8 mouse cellular contexts compared by ENCODE assay signal in genomic region chr17:81542313-81543185, GRCm38 (mm10).
DNase-seq lines count a peak whose midpoint lies in the region; ATAC-seq and TF ChIP-seq lines count a peak whose summit lies in the region.

No protein-coding gene starts in this region.

- H3K27ac ChIP-seq in forebrain, postnatal 0 days (ENCODE audit: low read depth, low read length), result no peak overlapping the region
- no peak overlapping the region for H3K27ac ChIP-seq in forebrain, embryonic 10.5 days
- no peak overlapping the region for H3K27ac ChIP-seq in hindbrain, postnatal 0 days

- no peaks in the 10 kb centered on the region for H3K27me3 ChIP-seq in forebrain, postnatal 0 days (ENCODE audit: insufficient read depth, low read length)
- H3K27me3 ChIP-seq in forebrain, embryonic 10.5 days (ENCODE audit: poor library complexity, severe bottlenecking), result peaks cover 10% of the 10 kb centered on the region; the same call in 1 of the 2 replicates
- no peaks in the 10 kb centered on the region for H3K27me3 ChIP-seq in hindbrain, postnatal 0 days (ENCODE audit: insufficient read depth, low read length)

- H3K9ac ChIP-seq in forebrain, postnatal 0 days, result no peak overlapping the region
- no peak overlapping the region for H3K9ac ChIP-seq in hindbrain, postnatal 0 days (replicated peaks; ENCODE audit: low read length)

- no peak overlapping the region for H3K4me3 ChIP-seq in forebrain, postnatal 0 days (ENCODE audit: low read depth, low read length)
- H3K4me3 ChIP-seq in forebrain, embryonic 10.5 days, result no peak overlapping the region
- H3K4me3 ChIP-seq in hindbrain, postnatal 0 days (ENCODE audit: low read length), result no peak overlapping the region

- H3K4me2 ChIP-seq in forebrain, postnatal 0 days (ENCODE audit: low read depth), result no peak overlapping the region
- H3K4me2 ChIP-seq in hindbrain, postnatal 0 days (ENCODE audit: low read depth, low read length), result no peak overlapping the region

- H3K9me3 ChIP-seq in forebrain, postnatal 0 days (ENCODE audit: low read length), result no peaks in the 10 kb centered on the region
- no peaks in the 10 kb centered on the region for H3K9me3 ChIP-seq in forebrain, embryonic 10.5 days
- no peaks in the 10 kb centered on the region for H3K9me3 ChIP-seq in hindbrain, postnatal 0 days (ENCODE audit: low read length)

- peak; percentile 83 for ATAC-seq in forebrain, postnatal 0 days
- ATAC-seq in hindbrain, postnatal 0 days, result peak; percentile 91

- no peaks in the 10 kb centered on the region for H3K4me1 ChIP-seq in forebrain, postnatal 0 days (ENCODE audit: insufficient read depth)
- peaks cover 12% of the 10 kb centered on the region for H3K4me1 ChIP-seq in forebrain, embryonic 10.5 days
- H3K4me1 ChIP-seq in hindbrain, postnatal 0 days (ENCODE audit: insufficient read depth, low read length), result 0 out of 2 replicates have a peak, but pooled peaks cover 5% of the 10 kb centered on the region

- no peak for TF ChIP-seq CTCF in forebrain, postnatal 0 days (IDR thresholded peaks at IDR 0.05; ENCODE audit: low read depth)
- no peak for TF ChIP-seq CTCF in hindbrain, postnatal 0 days (IDR thresholded peaks at IDR 0.05; ENCODE audit: low read depth)

- no peaks in the 10 kb centered on the region for H3K36me3 ChIP-seq in forebrain, postnatal 0 days (ENCODE audit: insufficient read depth)
- no peaks in the 10 kb centered on the region for H3K36me3 ChIP-seq in forebrain, embryonic 10.5 days (replicated peaks)
- H3K36me3 ChIP-seq in hindbrain, postnatal 0 days (ENCODE audit: insufficient read depth, low read length), result no peaks in the 10 kb centered on the region

- WGBS in forebrain, postnatal 0 days, result 64% methylated on average over 12 of the region's 12 CpGs
- 76% methylated on average over 12 of the region's 12 CpGs for WGBS in forebrain, embryonic 10.5 days
- WGBS in hindbrain, postnatal 0 days, result 45% methylated on average over 12 of the region's 12 CpGs

- DNase-seq in forebrain, postnatal 0 days, result peak; percentile 43
- no peak for DNase-seq in forebrain, embryonic 10.5 days (ENCODE audit: extremely low spot score, low spot score)
- DNase-seq in brain, adult 2 months (ENCODE audit: low read depth, low spot score), result peak; percentile 71
- peak; percentile 31 for DNase-seq in gastrocnemius, postnatal 10 days
- DNase-seq in hindbrain, postnatal 0 days (ENCODE audit: low spot score), result peak; percentile 84
- no peak for DNase-seq in liver
- DNase-seq in T-cell, adult 2 months (ENCODE audit: low spot score), result no peak
- no peak for DNase-seq in urinary bladder, postnatal 14 days (ENCODE audit: low spot score)

Comparison
In these comparisons a context has a peak if more than half of its experiments do, and no peak if none do; other contexts are left out.
1. DNase-seq: peak in forebrain, postnatal 0 days (single experiment), brain, adult 2 months (single experiment), gastrocnemius, postnatal 10 days (single experiment) and hindbrain, postnatal 0 days (single experiment); none in forebrain, embryonic 10.5 days (single experiment), liver (single experiment), T-cell, adult 2 months (single experiment) and urinary bladder, postnatal 14 days (single experiment).